Mouse (Mus musculus): ENCODE measurements around the gene E2f8. TPM values are rescaled to one million over a fixed set of nuclear protein-coding genes. Genes with fewer than 3 reads are reported as not detected.

Gene E2f8
- total and polyA plus RNA-seq, 2 experiments from 2014 or later, result 1.1 to 2.0 TPM

- DNase-seq (no peak), ATAC-seq (no peak)
- Histone ChIP-seq H3K9me3 (ENCODE audit: low read length) (no peaks in the 10 kb centered on the region), H3K9ac (no peak overlapping the region), H3K27me3 (ENCODE audit: insufficient read depth, low read length) (no peaks in the 10 kb centered on the region), H3K4me2 (ENCODE audit: low read depth) (no peak overlapping the region), H3K36me3 (ENCODE audit: insufficient read depth) (no peaks in the 10 kb centered on the region), H3K4me1 (ENCODE audit: insufficient read depth) (no peaks in the 10 kb centered on the region), H3K27ac (ENCODE audit: low read depth, low read length) (no peak overlapping the region), H3K4me3 (ENCODE audit: low read depth, low read length) (no peak overlapping the region)
- 87% methylated on average over 5 of the region's 5 CpGs for WGBS
- no peak for TF ChIP-seq CTCF (IDR thresholded peaks at IDR 0.05; ENCODE audit: low read depth)
These were observed 37.9 kb downstream of the E2f8 start for GRCm38 (mm10) chr7:48843541-48843940.

GRCm38 (mm10) chr7:48842353-48842752 lies 39.0 kb downstream of the E2f8 start:
- Histone ChIP-seq H3K4me1 (ENCODE audit: insufficient read depth) (no peaks in the 10 kb centered on the region), H3K27me3 (ENCODE audit: insufficient read depth, low read length) (no peaks in the 10 kb centered on the region), H3K9me3 (ENCODE audit: low read length) (no peaks in the 10 kb centered on the region), H3K4me2 (ENCODE audit: low read depth) (no peak overlapping the region), H3K36me3 (ENCODE audit: insufficient read depth) (no peaks in the 10 kb centered on the region), H3K4me3 (ENCODE audit: low read depth, low read length) (no peak overlapping the region), H3K9ac (no peak overlapping the region), H3K27ac (ENCODE audit: low read depth, low read length) (no peak overlapping the region)
- no peak for TF ChIP-seq CTCF (IDR thresholded peaks at IDR 0.05; ENCODE audit: low read depth)
- 63% methylated on average over 3 of the region's 3 CpGs for WGBS
- ATAC-seq, result no peak
- no peak for DNase-seq

- H3K4me3 ChIP-seq (ENCODE audit: low read depth, low read length), result no peak overlapping the region
- H3K4me2 ChIP-seq (ENCODE audit: low read depth), result no peak overlapping the region
- no peak overlapping the region for H3K9ac ChIP-seq
- H3K4me1 ChIP-seq (ENCODE audit: insufficient read depth), result no peaks in the 10 kb centered on the region
- ATAC-seq (no peak), DNase-seq (no peak)
- TF ChIP-seq CTCF (IDR thresholded peaks at IDR 0.05; ENCODE audit: low read depth), result no peak
- H3K27me3 ChIP-seq (ENCODE audit: insufficient read depth, low read length), result no peaks in the 10 kb centered on the region
- H3K27ac ChIP-seq (ENCODE audit: low read depth, low read length), result no peak overlapping the region
- H3K36me3 ChIP-seq (ENCODE audit: insufficient read depth), result no peaks in the 10 kb centered on the region
- WGBS, result 83% methylated on average over 4 of the region's 4 CpGs
- no peaks in the 10 kb centered on the region for H3K9me3 ChIP-seq (ENCODE audit: low read length)
These were observed 39.9 kb downstream of the E2f8 start for GRCm38 (mm10) chr7:48841538-48841937.

GRCm38 (mm10) chr7:48840545-48840944 lies 40.9 kb downstream of the E2f8 start:
- Histone ChIP-seq H3K27ac (ENCODE audit: low read depth, low read length) (no peak overlapping the region), H3K4me3 (ENCODE audit: low read depth, low read length) (no peak overlapping the region), H3K27me3 (ENCODE audit: insufficient read depth, low read length) (no peaks in the 10 kb centered on the region), H3K9me3 (ENCODE audit: low read length) (no peaks in the 10 kb centered on the region), H3K4me2 (ENCODE audit: low read depth) (no peak overlapping the region), H3K4me1 (ENCODE audit: insufficient read depth) (no peaks in the 10 kb centered on the region), H3K36me3 (ENCODE audit: insufficient read depth) (no peaks in the 10 kb centered on the region), H3K9ac (no peak overlapping the region)
- no peak for DNase-seq
- ATAC-seq, result no peak
- WGBS, result 90% methylated on average over 2 of the region's 2 CpGs
- TF ChIP-seq CTCF (IDR thresholded peaks at IDR 0.05; ENCODE audit: low read depth), result no peak

- Histone ChIP-seq H3K36me3 (ENCODE audit: insufficient read depth) (no peaks in the 10 kb centered on the region), H3K4me3 (ENCODE audit: low read depth, low read length) (no peak overlapping the region), H3K4me2 (ENCODE audit: low read depth) (no peak overlapping the region), H3K9me3 (ENCODE audit: low read length) (no peaks in the 10 kb centered on the region), H3K27ac (ENCODE audit: low read depth, low read length) (no peak overlapping the region), H3K4me1 (ENCODE audit: insufficient read depth) (no peaks in the 10 kb centered on the region), H3K9ac (no peak overlapping the region), H3K27me3 (ENCODE audit: insufficient read depth, low read length) (no peaks in the 10 kb centered on the region)
- 64% methylated on average over 2 of the region's 2 CpGs for WGBS
- peak; percentile 20; the same call in 1 of the 2 replicates for TF ChIP-seq CTCF (IDR thresholded peaks at IDR 0.05; ENCODE audit: low read depth)
- no peak for ATAC-seq
- DNase-seq, result no peak
These were observed 43.0 kb downstream of the E2f8 start for GRCm38 (mm10) chr7:48838434-48838833.

- no peak for ATAC-seq
- Histone ChIP-seq H3K9ac (no peak overlapping the region), H3K4me1 (ENCODE audit: insufficient read depth) (no peaks in the 10 kb centered on the region), H3K4me2 (ENCODE audit: low read depth) (no peak overlapping the region), H3K4me3 (ENCODE audit: low read depth, low read length) (no peak overlapping the region), H3K27me3 (ENCODE audit: insufficient read depth, low read length) (no peaks in the 10 kb centered on the region), H3K27ac (ENCODE audit: low read depth, low read length) (no peak overlapping the region), H3K36me3 (ENCODE audit: insufficient read depth) (no peaks in the 10 kb centered on the region), H3K9me3 (ENCODE audit: low read length) (no peaks in the 10 kb centered on the region)
- TF ChIP-seq CTCF (IDR thresholded peaks at IDR 0.05; ENCODE audit: low read depth), result no peak
- 84% methylated on average over 6 of the region's 6 CpGs for WGBS
- DNase-seq, result no peak
These were observed 44.4 kb downstream of the E2f8 start for GRCm38 (mm10) chr7:48836949-48837348.

GRCm38 (mm10) chr7:48834989-48835626 lies 46.3 kb downstream of the E2f8 start:
- Histone ChIP-seq H3K36me3 (ENCODE audit: insufficient read depth) (no peaks in the 10 kb centered on the region), H3K4me3 (ENCODE audit: low read depth, low read length) (no peak overlapping the region), H3K4me2 (ENCODE audit: low read depth) (no peak overlapping the region), H3K27ac (ENCODE audit: low read depth, low read length) (peak overlapping the region; percentile 15; the same call in 1 of the 2 replicates), H3K4me1 (ENCODE audit: insufficient read depth) (no peaks in the 10 kb centered on the region), H3K9ac (no peak overlapping the region), H3K9me3 (ENCODE audit: low read length) (no peaks in the 10 kb centered on the region), H3K27me3 (ENCODE audit: insufficient read depth, low read length) (no peaks in the 10 kb centered on the region)
- TF ChIP-seq CTCF (IDR thresholded peaks at IDR 0.05; ENCODE audit: low read depth), result no peak
- DNase-seq (peak; percentile 8), ATAC-seq (peak; percentile 46)
- 46% methylated on average over 12 of the region's 12 CpGs for WGBS
